Mouse (Mus musculus): Measurements from ENCODE around the gene Tusc1. TPM values are rescaled to one million over a fixed set of nuclear protein-coding genes. Genes with fewer than 3 reads are reported as not detected.

Tusc1 gene
- 5.9 and 8.5 TPM in 2 replicates for polyA plus RNA-seq (2012; rRNA removed)

DNA sequence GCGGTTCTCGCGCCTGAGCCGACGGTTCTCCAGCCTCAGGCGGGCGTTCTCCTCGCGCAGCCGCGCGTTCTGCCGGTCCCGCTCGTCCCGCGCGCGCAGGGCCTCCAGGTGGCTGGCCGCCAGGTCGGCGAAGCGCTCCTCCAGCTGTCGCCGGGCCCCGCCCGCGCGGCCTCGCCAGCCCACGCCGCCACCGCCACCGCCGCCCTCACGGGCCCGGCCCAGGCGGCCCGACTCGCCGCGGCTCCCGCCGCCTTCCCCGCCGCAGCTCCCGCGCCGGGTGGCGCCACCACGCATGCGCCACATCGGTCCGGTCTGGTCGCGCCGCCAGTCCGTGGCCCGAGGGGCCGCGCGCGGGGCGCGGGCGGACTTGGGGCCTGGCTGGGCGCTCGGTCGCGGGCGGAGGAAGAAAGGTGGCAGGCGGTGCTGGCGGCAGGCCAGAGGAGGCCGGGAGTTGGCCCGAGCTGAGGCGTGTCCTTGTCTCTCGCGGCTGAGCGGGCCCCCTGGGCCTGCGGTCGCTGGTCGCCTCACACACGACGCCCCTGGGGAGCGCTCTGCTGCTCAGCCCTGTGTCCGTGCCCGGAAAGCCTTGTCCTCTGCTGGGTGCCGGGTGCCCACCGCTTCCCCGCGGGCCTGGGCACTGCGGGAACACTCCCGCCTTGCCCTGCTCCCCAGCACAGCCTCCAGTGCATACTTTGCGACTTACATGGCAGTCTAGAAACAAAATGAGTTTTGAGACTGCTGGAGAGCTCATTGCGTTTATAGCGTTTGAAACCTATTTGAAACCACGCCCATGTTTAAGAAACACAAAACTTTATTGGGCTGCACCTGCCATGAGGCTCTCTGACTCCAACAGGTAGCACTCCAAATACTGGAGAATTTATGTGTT, at the start of gene Tusc1:
Tusc1 (minus strand) TSS at position 394 of the 886 bp plus-strand sequence.

